Mouse (Mus musculus) liver, embryonic 11.5 days (tissue): ENCODE measurements around the gene Ralgps2. TPM values are rescaled to one million over a fixed set of nuclear protein-coding genes. Genes with fewer than 3 reads are reported as not detected.

ENCODE experiments used
- ATAC-seq: fragments of 200-750 bp; cut with Nextera tagmentation; replicated peaks from 2 replicates; pipeline ENCODE4 v1.8.0; 2017; ENCODE audit warnings: moderate number of reproducible peaks, mild to moderate bottlenecking, moderate TSS enrichment, moderate library complexity; ENCODE audit not compliant: low FRiP score
- DNase-seq: peaks from one replicate; pipeline ENCODE4 v3.0.0-alpha.2; 2017; ENCODE audit warnings: low spot score
- H3K27ac ChIP-seq: fragments of 300-500 bp; sonication (generic); 2 replicates; pipeline ENCODE4 v1.5.1; 2014; ENCODE audit warnings: mild to moderate bottlenecking, low read depth, low read length, control low read depth
- H3K27me3 ChIP-seq: fragments of 300-500 bp; sonication (generic); replicated peaks from 2 replicates; pipeline ENCODE4 v1.6.1; 2014; ENCODE audit warnings: low read length, mixed read lengths; ENCODE audit not compliant: control insufficient read depth, insufficient read depth
- H3K36me3 ChIP-seq: fragments of 300-500 bp; sonication (generic); 2 replicates; pipeline ENCODE4 v1.6.1; 2014; ENCODE audit warnings: mild to moderate bottlenecking, low read length, moderate library complexity, mixed read lengths; ENCODE audit not compliant: control insufficient read depth, insufficient read depth
- H3K4me1 ChIP-seq: fragments of 300-500 bp; sonication (generic); replicated peaks from 2 replicates; pipeline ENCODE4 v1.6.1; 2014; ENCODE audit warnings: low read length, mixed read lengths; ENCODE audit not compliant: control insufficient read depth, insufficient read depth
- H3K4me2 ChIP-seq: fragments of 300-500 bp; sonication (generic); 2 replicates; pipeline ENCODE4 v1.6.1; 2014; ENCODE audit warnings: mild to moderate bottlenecking, control low read depth, moderate library complexity
- H3K4me3 ChIP-seq: fragments of 300-500 bp; sonication (generic); 2 replicates; pipeline ENCODE4 v1.5.1; 2014; ENCODE audit warnings: low read depth, low read length, control low read depth
- H3K9ac ChIP-seq: fragments of 300-500 bp; sonication (generic); 2 replicates; pipeline ENCODE4 v1.6.1; 2014; ENCODE audit warnings: low read depth, low read length, control low read depth
- H3K9me3 ChIP-seq: fragments of 300-500 bp; sonication (generic); 2 replicates; pipeline ENCODE4 v1.6.1; 2016; ENCODE audit warnings: low read length, inconsistent platforms, mixed read lengths; ENCODE audit not compliant: control insufficient read depth
- WGBS: fragments of 180-500 bp; shearing (Covaris S2); extraction: QIAGEN DNeasy Blood & Tissue Kit; methylation state at CpG from one replicate; pipeline ENCODE4 v1.1.7; 2014; 5-methylcytosine and 5-hydroxymethylcytosine counted together
- polyA plus RNA-seq: library from polyadenylated mRNA; unstranded; fragments of >200 nt; fragmentation: Nextera tagmentation; extraction: Ambion mirVana; gene quantifications from 2 replicates; pipeline ENCODE4 v1.2.1, GENCODE M21; 2014

Gene Ralgps2
- polyA plus RNA-seq, 1 experiment from 2014 or later, result 33.6 TPM

DNA sequence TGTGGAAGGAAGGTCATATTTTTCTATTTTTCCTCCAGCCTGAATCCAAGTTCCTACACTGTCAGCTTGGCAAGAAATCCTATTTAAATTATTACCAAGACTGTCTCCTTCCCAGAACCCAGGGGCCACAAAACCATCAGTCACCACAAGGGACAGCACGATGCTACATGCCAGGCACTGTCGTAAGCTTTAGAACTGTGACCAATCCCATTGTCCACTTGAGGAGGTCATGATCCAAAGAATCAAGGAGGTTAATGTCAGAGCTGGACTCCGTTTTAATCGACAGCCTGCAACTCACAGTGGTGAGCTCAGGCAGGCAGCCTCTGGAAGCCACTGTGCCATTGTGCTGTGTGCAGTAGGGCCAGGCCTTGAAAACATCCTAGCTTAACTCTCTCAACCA lies 181.1 kb downstream of the Ralgps2 start:
- no peaks in the 10 kb centered on the region for H3K4me1 ChIP-seq
- H3K36me3 ChIP-seq, result no peaks in the 10 kb centered on the region
- H3K9ac ChIP-seq, result no peak overlapping the region
- DNase-seq (no peak), ATAC-seq (no peak)
- no peaks in the 10 kb centered on the region for H3K9me3 ChIP-seq
- 76% methylated on average over 4 of the region's 4 CpGs for WGBS
- no peak overlapping the region for H3K27ac ChIP-seq
- H3K4me2 ChIP-seq, result no peak overlapping the region
- no peaks in the 10 kb centered on the region for H3K27me3 ChIP-seq
- H3K4me3 ChIP-seq, result no peak overlapping the region

DNA sequence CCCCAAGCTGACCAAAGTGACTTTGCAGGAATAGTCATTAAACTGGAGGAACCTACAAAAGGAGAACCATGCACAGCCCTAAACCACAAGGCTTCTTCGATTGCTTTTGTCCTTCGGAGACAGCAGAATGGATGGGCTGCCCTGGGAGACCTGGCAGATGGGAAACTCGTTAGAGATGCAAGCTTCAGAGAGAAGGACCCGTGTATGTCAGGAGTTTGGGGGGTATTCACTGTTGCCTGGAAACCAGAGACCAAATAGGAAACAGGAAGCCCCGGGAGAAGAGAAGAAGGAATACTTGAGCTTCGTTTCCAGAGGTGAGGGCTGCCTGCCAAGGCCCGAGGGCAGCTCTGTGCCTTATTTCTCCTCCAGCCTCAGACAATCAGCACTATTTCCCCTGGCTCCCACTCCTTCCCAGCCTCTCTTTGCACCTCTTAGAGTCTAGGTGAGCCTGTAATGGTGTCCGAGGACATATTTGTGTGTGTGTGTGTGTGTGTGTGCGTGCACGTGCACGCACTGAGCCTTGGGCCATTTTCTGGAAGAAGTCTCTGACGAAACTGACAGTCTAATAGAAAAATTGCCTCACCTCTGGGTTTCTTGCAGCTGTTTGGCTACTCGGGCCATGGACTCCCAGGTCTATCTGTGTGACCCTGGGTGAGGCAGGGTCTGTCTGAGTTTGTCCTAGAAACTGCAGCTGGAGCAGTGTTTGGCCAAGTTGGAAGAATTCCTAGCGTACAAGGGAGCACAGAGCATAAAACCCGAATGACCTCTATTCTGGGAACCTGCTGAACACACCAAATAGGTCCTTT lies 184.6 kb downstream of the Ralgps2 start:
- no peak overlapping the region for H3K27ac ChIP-seq
- no peak for DNase-seq
- H3K4me3 ChIP-seq, result no peak overlapping the region
- no peak overlapping the region for H3K9ac ChIP-seq
- H3K36me3 ChIP-seq, result no peaks in the 10 kb centered on the region
- H3K4me1 ChIP-seq, result peaks cover 17% of the 10 kb centered on the region
- H3K27me3 ChIP-seq, result no peaks in the 10 kb centered on the region
- 54% methylated on average over 15 of the region's 15 CpGs for WGBS
- no peak for ATAC-seq
- H3K4me2 ChIP-seq, result no peak overlapping the region
- no peaks in the 10 kb centered on the region for H3K9me3 ChIP-seq

Other genes starting within 250 kb of the Ralgps2 start
- 22.1 and 22.2 TPM in 2 replicates for gene Fam20b, start 220.5 kb downstream of the Ralgps2 start, polyA plus RNA-seq
- 0.92 and 1.1 TPM in 2 replicates for gene Angptl1, start 101.1 kb downstream of the Ralgps2 start, polyA plus RNA-seq
- not detected in 2 replicates for gene Tex35, start 169.1 kb upstream of the Ralgps2 start, polyA plus RNA-seq